Mouse (Mus musculus): ENCODE measurements at regions not wholly inside any gene's neighbourhood (a gene's known extent, or its start where the extent isn't known, plus 50 kb on each side); places are given as distances from the start of the nearest gene placed in this dataset.

DNA sequence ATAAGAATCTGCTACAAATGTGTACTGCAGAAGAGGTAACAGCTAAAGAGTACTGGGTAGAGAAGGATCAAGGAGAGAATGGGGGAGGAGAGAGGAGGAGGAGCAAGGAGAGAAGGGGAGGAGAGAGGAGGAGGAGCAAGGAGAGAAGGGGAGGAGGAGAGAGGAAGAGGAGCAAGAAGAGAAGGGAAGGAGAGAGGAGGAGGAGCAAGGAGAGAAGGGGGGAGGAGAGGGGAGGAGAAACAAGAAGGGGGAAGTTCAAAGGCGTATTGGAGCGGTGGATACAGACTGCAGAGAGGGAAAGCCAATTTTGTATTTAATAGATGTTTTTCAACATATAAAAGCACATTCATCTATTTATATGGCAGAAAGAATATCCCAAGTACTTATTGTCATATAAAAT, 407.6 kb downstream of the Rnd3 start:
- no peak for TF ChIP-seq CTCF (IDR thresholded peaks at IDR 0.05; ENCODE audit: extremely low read depth, insufficient read length, insufficient replicate concordance, low read depth, low read length)
- no peak for TF ChIP-seq POLR2A (IDR thresholded peaks at IDR 0.05; ENCODE audit: low read depth, low read length)

All from small intestine, adult 2 months (tissue).